Mouse (Mus musculus) urinary bladder, adult 2 months (tissue): Measurements from ENCODE around the gene Tlk2. TPM values are rescaled to one million over a fixed set of nuclear protein-coding genes. Genes with fewer than 3 reads are reported as not detected.

Experiments used
- DNase-seq: peaks from one replicate; pipeline ENCODE4 v3.0.0; 2022; ENCODE audit warnings: low spot score
- polyA plus RNA-seq: library from polyadenylated mRNA; depleted of rRNA; stranded (reverse); fragments of >200 nt; gene quantifications from 2 replicates; pipeline ENCODE4 v1.2.3, GENCODE M21; 2012

The Tlk2 gene
- polyA plus RNA-seq, 1 experiment, result 37.9 TPM

- no peak for DNase-seq
Observed at GRCm38 (mm10) chr11:105261601-105262351, 83.2 kb downstream of the Tlk2 start.

- DNase-seq, result no peak
Observed at GRCm38 (mm10) chr11:105264506-105264905, 85.9 kb downstream of the Tlk2 start.

DNA sequence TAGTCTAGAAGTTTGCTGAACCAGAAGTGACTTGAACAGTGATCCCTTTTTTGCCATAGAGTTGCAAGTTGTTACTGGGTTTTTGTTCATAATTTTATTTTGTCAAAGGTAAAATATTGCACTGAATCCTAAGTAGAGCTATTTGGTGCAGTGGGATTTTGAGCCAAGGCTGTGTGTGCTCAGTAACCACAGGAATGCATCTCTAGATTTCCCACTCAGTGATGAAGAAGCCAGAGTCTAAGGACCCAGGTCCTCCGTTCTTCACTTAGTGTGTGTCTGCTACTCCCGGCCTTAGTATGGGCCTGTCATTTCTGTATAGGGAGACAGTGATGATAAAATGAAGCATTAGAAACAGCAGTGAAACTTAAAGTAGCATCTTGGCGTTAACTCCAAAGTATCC is 86.4 kb downstream of the Tlk2 start:
- DNase-seq, result no peak

- DNase-seq, result no peak
Observed at GRCm38 (mm10) chr11:105270155-105270554, 91.5 kb downstream of the Tlk2 start.

- no peak for DNase-seq
Observed at GRCm38 (mm10) chr11:105280456-105280855, 101.8 kb downstream of the Tlk2 start.

DNA sequence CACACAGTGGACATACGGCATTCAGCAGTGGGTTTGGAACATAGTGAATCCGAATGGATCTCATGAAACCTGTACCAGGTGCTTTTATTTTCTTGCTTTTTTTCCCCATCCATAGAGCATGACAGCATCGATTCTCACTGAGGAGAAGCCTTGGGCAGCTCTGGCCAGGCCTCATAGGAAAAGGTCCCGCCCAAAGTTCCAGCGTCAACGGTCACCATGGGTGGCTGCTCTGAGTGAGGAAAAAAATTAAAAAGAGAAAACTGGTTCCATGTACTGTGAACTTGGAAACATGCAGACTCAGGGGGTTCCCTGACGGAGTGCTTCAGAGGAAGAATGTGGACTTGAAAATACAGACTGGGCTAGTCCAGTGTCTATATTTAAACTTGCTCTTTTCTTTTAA is 102.7 kb downstream of the Tlk2 start:
- DNase-seq, result no peak

DNA sequence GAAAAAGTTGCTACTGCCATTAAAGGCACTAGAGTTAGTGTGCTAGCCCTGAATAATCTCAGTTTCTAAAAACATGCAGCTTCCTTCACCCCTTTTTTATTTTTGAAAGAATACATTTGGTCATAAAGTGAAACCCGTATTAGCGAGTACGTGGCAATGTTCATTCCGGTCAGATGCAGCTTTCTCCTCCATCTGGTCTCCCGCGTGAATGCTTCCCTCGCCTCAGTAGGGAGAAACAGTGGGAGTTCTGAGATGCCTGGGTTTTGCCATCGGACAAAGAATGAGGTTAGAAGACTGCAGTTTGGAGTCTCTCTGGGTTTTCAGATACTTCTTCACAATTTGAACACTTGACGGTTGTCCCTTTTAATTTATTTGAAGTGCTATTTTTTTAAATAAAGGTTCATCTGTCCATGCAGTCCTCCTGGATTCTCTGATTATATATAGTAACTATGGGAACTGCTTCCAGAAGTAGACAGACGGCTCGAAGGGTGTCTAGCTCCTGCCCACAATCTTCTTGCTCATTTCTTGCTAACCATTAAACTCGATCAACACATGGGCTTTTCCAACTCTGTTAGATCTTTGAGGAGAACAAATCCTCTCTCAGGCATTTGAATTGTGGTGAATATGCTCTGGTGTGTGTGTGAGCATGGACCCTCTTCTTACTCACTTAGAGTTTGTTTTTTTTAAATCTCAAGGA is 103.3 kb downstream of the Tlk2 start:
- DNase-seq, result no peak

GRCm38 (mm10) chr11:105282460-105282859 is 103.9 kb downstream of the Tlk2 start:
- no peak for DNase-seq

DNA sequence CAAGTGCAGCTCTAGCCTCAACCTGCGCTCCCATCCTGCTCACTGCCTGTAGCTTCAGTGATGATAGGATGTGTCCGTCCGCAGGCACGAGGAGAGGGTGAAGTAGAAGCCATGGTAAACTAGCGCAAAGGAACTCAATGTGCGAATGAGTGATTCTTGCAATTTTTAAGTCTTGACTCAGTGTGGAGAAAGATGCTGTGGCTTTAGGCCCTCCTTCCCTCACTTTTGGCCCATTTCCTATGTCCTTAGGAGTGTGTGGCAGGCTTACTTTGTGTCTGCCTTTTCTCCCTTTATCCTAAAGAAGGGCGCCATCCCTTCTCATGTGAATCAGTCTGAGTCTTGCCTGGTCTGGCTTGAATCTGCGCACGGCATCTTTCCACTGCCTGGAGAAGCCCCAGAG is 104.4 kb downstream of the Tlk2 start:
- no peak for DNase-seq

DNA sequence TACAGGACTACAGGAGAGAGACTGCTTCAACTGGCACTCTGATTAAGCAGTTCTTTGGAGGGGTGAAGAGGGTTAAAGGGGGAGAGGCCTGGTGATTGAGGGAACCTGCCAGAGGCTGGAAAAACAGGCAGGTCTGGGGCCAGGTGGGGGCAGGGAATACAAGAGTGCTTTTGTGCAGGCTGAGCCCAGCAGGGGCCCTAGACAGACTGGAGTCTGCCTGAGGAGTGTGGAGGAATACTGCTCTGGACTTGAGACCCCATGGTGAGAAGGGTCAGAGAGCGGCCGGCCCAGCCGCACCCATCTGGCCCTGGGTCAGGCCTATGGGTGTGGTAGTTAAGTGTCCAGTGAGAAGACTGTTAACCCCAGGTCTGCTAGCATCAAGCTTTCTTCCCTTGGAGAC is 107.1 kb downstream of the Tlk2 start:
- no peak for DNase-seq

DNA sequence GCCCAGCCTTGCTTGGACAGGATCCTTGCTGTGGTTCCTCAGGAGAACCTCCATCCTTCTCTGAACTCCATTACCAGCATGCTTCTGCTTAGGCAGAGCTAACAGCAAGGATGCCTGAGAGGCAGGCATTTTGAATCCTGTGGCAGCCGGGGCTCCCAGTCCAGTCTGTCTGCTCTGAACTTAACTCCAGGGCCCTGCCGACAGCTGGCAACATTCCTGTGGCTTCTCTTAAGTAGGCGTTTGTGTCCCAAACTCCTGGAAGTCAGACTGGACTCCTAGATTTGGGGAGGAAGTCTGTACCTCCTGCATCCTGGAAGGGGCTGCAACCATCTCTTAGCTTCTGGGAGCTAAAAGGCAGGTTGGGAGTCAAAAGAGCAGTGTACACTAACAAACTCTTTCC is 110.8 kb downstream of the Tlk2 start:
- no peak for DNase-seq

- DNase-seq, result no peak
Observed at GRCm38 (mm10) chr11:105291681-105292123, 113.1 kb downstream of the Tlk2 start.

DNA sequence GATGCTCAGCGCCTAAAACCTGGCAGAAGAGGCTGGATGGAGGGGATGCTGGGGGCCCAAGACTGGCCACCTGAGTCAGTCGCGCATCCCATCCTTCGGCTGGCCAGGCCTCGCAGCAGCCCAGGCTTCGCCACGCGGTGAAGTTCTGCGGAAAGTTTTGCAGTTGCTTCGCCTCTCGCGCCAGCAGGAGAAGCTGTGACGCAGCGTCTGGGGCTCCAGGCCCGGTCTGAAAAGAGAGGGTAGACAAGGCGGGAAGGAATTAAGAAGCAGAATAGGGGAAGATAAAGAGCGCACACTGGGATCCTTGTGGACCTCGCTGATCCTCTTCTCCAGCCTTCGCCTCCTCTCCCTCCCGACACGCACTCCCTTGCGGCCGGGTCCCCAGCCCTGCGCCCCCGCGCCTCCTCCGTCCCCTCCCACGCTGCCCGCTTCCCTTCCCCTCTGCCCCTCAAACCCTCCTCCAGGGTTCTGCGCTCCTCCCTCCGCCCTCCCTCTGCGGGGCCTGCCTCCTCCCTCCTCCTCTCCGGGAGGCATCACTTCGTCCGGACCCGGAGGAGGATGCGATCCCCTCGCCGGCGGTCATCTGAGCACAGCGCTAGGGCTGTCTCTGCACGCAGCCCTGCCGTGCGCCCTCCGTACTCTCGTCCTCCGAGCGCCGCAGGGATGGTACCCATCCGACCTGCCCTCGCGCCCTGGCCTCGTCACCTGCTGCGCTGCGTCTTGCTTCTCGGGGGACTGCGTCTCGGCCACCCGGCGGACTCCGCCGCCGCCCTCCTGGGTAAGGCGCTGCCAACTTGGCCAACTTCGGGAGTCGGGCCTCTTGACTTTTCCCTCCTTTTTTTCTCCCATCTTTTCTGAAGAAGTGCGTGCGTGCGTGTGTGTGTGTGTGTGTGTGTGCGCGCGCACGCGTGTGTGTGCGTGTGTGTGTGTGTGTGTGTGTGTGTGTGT is 113.8 kb downstream of the Tlk2 start, which contains the start of gene Mrc2:
Gene Mrc2, plus strand, starts transcription at position 520 of the 948 bp plus-strand sequence.
- no peak for DNase-seq

DNA sequence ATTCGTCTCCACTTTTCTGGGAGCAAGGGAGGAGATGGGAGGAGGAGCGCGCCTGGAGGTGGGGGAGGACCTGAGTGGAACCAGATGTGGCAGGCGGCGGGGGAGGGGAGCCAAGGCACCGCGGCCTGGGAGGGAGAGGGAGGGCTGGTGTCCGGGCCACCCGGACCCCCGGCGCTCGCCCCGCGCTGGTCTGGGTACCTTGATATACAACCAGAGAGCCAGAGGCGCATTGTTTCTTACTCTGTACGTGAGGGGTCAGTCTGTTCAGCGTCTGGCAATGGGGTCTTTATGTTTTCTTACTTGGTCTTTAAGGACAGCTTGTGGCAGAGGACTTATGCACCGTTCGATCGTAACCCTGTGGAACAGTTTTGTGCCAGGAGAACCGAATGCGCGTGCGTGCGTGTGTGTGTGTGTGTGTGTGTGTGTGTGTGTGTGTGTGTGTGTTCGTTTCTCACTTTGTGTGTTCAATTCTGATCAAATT is 114.5 kb downstream of the Tlk2 start:
- no peak for DNase-seq

GRCm38 (mm10) chr11:105293901-105294494 is 115.4 kb downstream of the Tlk2 start:
- DNase-seq, result no peak

DNA sequence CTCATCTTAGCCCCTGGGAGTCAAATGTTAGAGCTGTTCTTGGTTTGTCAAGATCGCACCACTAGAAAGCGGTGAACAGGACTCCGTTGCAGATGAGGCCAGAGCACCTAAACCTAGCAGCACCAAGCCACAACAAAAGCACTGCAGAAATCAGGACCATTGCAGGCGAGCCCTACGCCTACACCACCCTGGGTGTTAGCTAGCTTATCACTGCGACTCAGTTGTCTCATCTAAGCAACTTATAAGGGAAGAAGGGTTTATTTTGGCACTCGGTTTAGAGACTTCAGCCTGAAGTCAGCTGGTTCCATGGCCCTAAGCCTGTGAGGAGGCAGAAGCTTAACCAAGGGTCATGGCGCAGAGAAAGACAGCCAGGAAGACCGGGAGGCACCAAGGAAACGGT is 117.5 kb downstream of the Tlk2 start:
- DNase-seq, result no peak

DNA sequence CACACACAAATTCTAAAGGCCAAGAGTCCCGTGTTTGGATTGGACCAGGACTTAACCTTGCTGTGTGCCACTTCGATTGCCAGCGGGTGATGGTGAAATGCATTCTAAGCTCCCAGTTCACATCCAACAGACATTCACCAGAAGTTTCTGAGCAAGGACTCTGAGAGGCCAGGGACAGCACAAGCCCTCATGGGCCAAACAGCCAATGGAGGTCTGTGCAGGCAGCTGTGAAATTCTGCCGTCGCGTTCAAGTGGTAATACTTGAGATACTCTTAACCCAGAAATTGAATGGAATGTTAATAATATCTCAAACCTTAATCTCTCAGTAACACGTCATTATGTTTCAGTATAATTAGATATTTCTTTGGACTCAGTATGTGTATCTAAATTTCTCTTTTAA is 131.6 kb downstream of the Tlk2 start:
- DNase-seq, result no peak

GRCm38 (mm10) chr11:105311291-105311975 is 132.8 kb downstream of the Tlk2 start:
- no peak for DNase-seq

DNA sequence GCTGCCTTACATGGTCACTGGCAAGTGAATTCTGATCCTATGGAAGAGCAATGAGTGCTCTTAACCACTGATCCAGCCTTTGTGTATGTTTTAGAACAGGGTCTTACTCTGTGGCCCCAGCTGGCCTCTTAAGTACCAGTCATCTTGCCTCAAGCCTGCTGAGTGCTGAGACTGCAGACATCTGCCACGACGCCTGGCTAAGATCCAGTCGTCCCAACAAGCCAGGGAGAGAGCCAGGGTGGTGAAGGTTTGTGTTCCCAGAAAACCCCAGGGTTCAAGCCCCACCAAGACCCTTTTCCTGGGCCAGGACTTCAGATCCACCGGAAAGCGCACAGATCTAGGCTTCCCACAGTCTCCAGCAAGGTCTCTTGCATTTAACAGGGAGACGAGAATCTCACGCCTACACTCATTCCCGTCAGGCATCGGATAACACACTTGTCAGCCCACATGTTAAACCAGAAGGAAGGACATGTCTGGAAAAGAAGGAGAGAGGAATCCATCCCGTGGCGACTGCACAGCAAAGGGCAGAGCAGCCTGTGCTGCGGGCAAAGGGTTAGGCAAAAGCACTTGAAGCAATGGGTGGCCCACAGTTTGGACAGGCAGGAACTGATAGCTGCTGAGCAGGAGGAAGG is 133.8 kb downstream of the Tlk2 start:
- no peak for DNase-seq

DNA sequence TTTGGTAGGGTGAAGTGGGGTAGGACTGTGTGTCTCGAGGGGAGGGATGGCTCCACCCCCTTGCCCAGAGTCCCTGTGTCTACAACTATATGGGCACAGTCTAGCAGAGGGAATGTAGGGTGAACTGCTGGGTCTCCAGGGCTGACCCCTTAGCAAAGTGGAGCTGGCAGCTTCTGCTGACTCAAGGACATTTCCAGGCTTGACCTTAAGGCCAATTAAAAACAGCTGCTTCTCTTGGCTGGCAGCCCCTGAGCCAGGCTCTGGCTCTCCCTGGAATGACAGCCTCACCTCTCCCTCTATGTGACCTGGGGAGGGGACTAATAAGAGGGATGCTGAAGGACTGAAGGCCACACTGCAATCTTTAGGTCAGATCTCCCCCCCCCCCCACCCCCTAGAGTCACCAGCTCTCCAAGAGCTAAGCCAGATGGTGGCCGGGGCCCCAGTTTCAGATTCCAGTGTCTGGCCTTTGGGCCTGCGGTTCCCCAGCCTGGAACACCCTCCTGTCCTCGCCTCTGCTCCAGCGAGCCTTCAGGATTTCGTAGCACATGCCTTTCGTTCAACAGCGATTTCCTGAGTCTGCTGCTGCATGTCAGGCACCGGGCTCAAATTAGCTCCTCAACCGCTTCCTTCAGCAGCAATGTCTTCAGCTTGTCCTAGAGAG is 134.5 kb downstream of the Tlk2 start:
- DNase-seq, result no peak
